Mouse (Mus musculus): ENCODE data around the gene Smdt1. TPM values are rescaled to one million over a fixed set of nuclear protein-coding genes. Genes with fewer than 3 reads are reported as not detected.

The Smdt1 gene
- 319 and 325 TPM in 2 replicates for polyA plus RNA-seq (2015; fragmentation: Nextera tagmentation; extraction: Ambion mirVana)

- Histone ChIP-seq H3K9ac (replicated peaks; ENCODE audit: low read length) (peak within 1 kb of the TSS; percentile 80), H3K27me3 (ENCODE audit: insufficient read depth, low read length) (no peaks in the 10 kb centered on the region), H3K4me1 (ENCODE audit: insufficient read depth, low read length) (peaks cover 33% of the 10 kb centered on the region), H3K27ac (ENCODE audit: low read length) (peak within 1 kb of the TSS; percentile 47; the same call in 1 of the 2 replicates), H3K36me3 (ENCODE audit: insufficient read depth, low read length) (peaks cover 26% of the 10 kb centered on the region), H3K9me3 (ENCODE audit: low read length) (no peaks in the 10 kb centered on the region), H3K4me2 (replicated peaks; ENCODE audit: low read depth, low read length) (peak within 1 kb of the TSS; percentile 73), H3K4me3 (ENCODE audit: low read length) (peak within 1 kb of the TSS; percentile 61)
- under 1% methylated on average over 41 of the region's 41 CpGs for WGBS
- peak; percentile 85 for ATAC-seq (ENCODE audit: low FRiP score, low TSS enrichment)
Observed at GRCm38 (mm10) chr15:82338593-82339112, at the start of gene Smdt1, which contains the start of the genes Naga and Pheta2. Smdt1 (plus strand) TSS chr15:82338959. Naga (minus strand) TSS chr15:82338925. Pheta2 (plus strand) TSS chr15:82338942.

GRCm38 (mm10) chr15:82290252-82290651 is 48.5 kb upstream of the Smdt1 start:
- H3K36me3 ChIP-seq (ENCODE audit: insufficient read depth, low read length) = no peaks in the 10 kb centered on the region
- no peak for ATAC-seq (ENCODE audit: low FRiP score, low TSS enrichment)
- peaks cover 17% of the 10 kb centered on the region for H3K4me1 ChIP-seq (ENCODE audit: insufficient read depth, low read length)
- H3K4me3 ChIP-seq (ENCODE audit: low read length) = no peak overlapping the region
- no peak overlapping the region for H3K4me2 ChIP-seq (replicated peaks; ENCODE audit: low read depth, low read length)
- no peaks in the 10 kb centered on the region for H3K27me3 ChIP-seq (ENCODE audit: insufficient read depth, low read length)
- H3K27ac ChIP-seq (ENCODE audit: low read length) = no peak overlapping the region
- H3K9ac ChIP-seq (replicated peaks; ENCODE audit: low read length) = no peak overlapping the region
- 70% methylated on average over 7 of the region's 7 CpGs for WGBS
- no peaks in the 10 kb centered on the region for H3K9me3 ChIP-seq (ENCODE audit: low read length)

GRCm38 (mm10) chr15:82292851-82293250 is 45.9 kb upstream of the Smdt1 start:
- H3K4me2 ChIP-seq (replicated peaks; ENCODE audit: low read depth, low read length) = peak overlapping the region; percentile 38
- ATAC-seq (ENCODE audit: low FRiP score, low TSS enrichment) = peak; percentile 25

GRCm38 (mm10) chr15:82293271-82293711 is 45.5 kb upstream of the Smdt1 start:
- H3K4me3 ChIP-seq (ENCODE audit: low read length) = no peak overlapping the region
- no peak overlapping the region for H3K27ac ChIP-seq (ENCODE audit: low read length)

More at GRCm38 (mm10) chr15:82292851-82293250, 45.9 kb upstream of the Smdt1 start:
- no peaks in the 10 kb centered on the region for H3K27me3 ChIP-seq (ENCODE audit: insufficient read depth, low read length)
- no peak overlapping the region for H3K4me3 ChIP-seq (ENCODE audit: low read length)
- 19% methylated on average over 5 of the region's 5 CpGs for WGBS
- H3K27ac ChIP-seq (ENCODE audit: low read length) = no peak overlapping the region
- no peaks in the 10 kb centered on the region for H3K9me3 ChIP-seq (ENCODE audit: low read length)
- H3K4me1 ChIP-seq (ENCODE audit: insufficient read depth, low read length) = peaks cover 17% of the 10 kb centered on the region
- H3K36me3 ChIP-seq (ENCODE audit: insufficient read depth, low read length) = no peaks in the 10 kb centered on the region
- no peak overlapping the region for H3K9ac ChIP-seq (replicated peaks; ENCODE audit: low read length)

GRCm38 (mm10) chr15:82294059-82294458 is 44.7 kb upstream of the Smdt1 start:
- H3K9me3 ChIP-seq (ENCODE audit: low read length) = no peaks in the 10 kb centered on the region
- H3K4me3 ChIP-seq (ENCODE audit: low read length) = no peak overlapping the region
- H3K27ac ChIP-seq (ENCODE audit: low read length) = no peak overlapping the region
- WGBS = 46% methylated on average over 8 of the region's 8 CpGs
- peaks cover 17% of the 10 kb centered on the region for H3K4me1 ChIP-seq (ENCODE audit: insufficient read depth, low read length)
- H3K4me2 ChIP-seq (replicated peaks; ENCODE audit: low read depth, low read length) = no peak overlapping the region
- no peaks in the 10 kb centered on the region for H3K27me3 ChIP-seq (ENCODE audit: insufficient read depth, low read length)
- ATAC-seq (ENCODE audit: low FRiP score, low TSS enrichment) = no peak
- 0 out of 2 replicates have a peak overlapping the region, but pooled peaks have one; percentile 23 for H3K9ac ChIP-seq (replicated peaks; ENCODE audit: low read length)
- no peaks in the 10 kb centered on the region for H3K36me3 ChIP-seq (ENCODE audit: insufficient read depth, low read length)

More at GRCm38 (mm10) chr15:82293271-82293711, 45.5 kb upstream of the Smdt1 start:
- H3K36me3 ChIP-seq (ENCODE audit: insufficient read depth, low read length) = no peaks in the 10 kb centered on the region
- H3K4me2 ChIP-seq (replicated peaks; ENCODE audit: low read depth, low read length) = peak overlapping the region; percentile 38
- H3K4me1 ChIP-seq (ENCODE audit: insufficient read depth, low read length) = peaks cover 17% of the 10 kb centered on the region
- H3K27me3 ChIP-seq (ENCODE audit: insufficient read depth, low read length) = no peaks in the 10 kb centered on the region
- no peak overlapping the region for H3K9ac ChIP-seq (replicated peaks; ENCODE audit: low read length)
- H3K9me3 ChIP-seq (ENCODE audit: low read length) = no peaks in the 10 kb centered on the region
- ATAC-seq (ENCODE audit: low FRiP score, low TSS enrichment) = peak; percentile 84
- 5% methylated on average over 7 of the region's 7 CpGs for WGBS

GRCm38 (mm10) chr15:82298764-82299561 is 39.8 kb upstream of the Smdt1 start, which contains the start of gene Wbp2nl:
Wbp2nl (plus strand) TSS chr15:82298954.
- ATAC-seq (ENCODE audit: low FRiP score, low TSS enrichment) = no peak
- Histone ChIP-seq H3K27ac (ENCODE audit: low read length) (no peak within 1 kb of the TSS), H3K4me2 (replicated peaks; ENCODE audit: low read depth, low read length) (peak within 1 kb of the TSS; percentile 34; the same call in 1 of the 2 replicates), H3K36me3 (ENCODE audit: insufficient read depth, low read length) (no peaks in the 10 kb centered on the region), H3K4me1 (ENCODE audit: insufficient read depth, low read length) (peaks cover 4% of the 10 kb centered on the region; the same call in 1 of the 2 replicates), H3K27me3 (ENCODE audit: insufficient read depth, low read length) (no peaks in the 10 kb centered on the region), H3K4me3 (ENCODE audit: low read length) (0 out of 2 replicates have a peak within 1 kb of the TSS, but pooled peaks have one; percentile 5), H3K9ac (replicated peaks; ENCODE audit: low read length) (no peak within 1 kb of the TSS), H3K9me3 (ENCODE audit: low read length) (no peaks in the 10 kb centered on the region)
- 56% methylated on average over 39 of the region's 39 CpGs for WGBS

GRCm38 (mm10) chr15:82307107-82307506 is 31.7 kb upstream of the Smdt1 start:
- 76% methylated on average over 3 of the region's 3 CpGs for WGBS
- no peak for ATAC-seq (ENCODE audit: low FRiP score, low TSS enrichment)

GRCm38 (mm10) chr15:82308416-82308815 is 30.3 kb upstream of the Smdt1 start:
- Histone ChIP-seq H3K9ac (replicated peaks; ENCODE audit: low read length) (no peak overlapping the region), H3K4me2 (replicated peaks; ENCODE audit: low read depth, low read length) (no peak overlapping the region), H3K36me3 (ENCODE audit: insufficient read depth, low read length) (no peaks in the 10 kb centered on the region), H3K27me3 (ENCODE audit: insufficient read depth, low read length) (no peaks in the 10 kb centered on the region), H3K4me3 (ENCODE audit: low read length) (no peak overlapping the region), H3K9me3 (ENCODE audit: low read length) (no peaks in the 10 kb centered on the region), H3K4me1 (ENCODE audit: insufficient read depth, low read length) (no peaks in the 10 kb centered on the region), H3K27ac (ENCODE audit: low read length) (no peak overlapping the region)
- no peak for ATAC-seq (ENCODE audit: low FRiP score, low TSS enrichment)
- WGBS = 71% methylated on average over 3 of the region's 3 CpGs

More at GRCm38 (mm10) chr15:82307107-82307506, 31.7 kb upstream of the Smdt1 start:
- Histone ChIP-seq H3K4me1 (ENCODE audit: insufficient read depth, low read length) (no peaks in the 10 kb centered on the region), H3K9me3 (ENCODE audit: low read length) (no peaks in the 10 kb centered on the region), H3K4me2 (replicated peaks; ENCODE audit: low read depth, low read length) (no peak overlapping the region), H3K27ac (ENCODE audit: low read length) (no peak overlapping the region), H3K9ac (replicated peaks; ENCODE audit: low read length) (no peak overlapping the region), H3K27me3 (ENCODE audit: insufficient read depth, low read length) (no peaks in the 10 kb centered on the region), H3K36me3 (ENCODE audit: insufficient read depth, low read length) (no peaks in the 10 kb centered on the region), H3K4me3 (ENCODE audit: low read length) (no peak overlapping the region)

- ATAC-seq (ENCODE audit: low FRiP score, low TSS enrichment) = no peak
- H3K4me1 ChIP-seq (ENCODE audit: insufficient read depth, low read length) = peaks cover 10% of the 10 kb centered on the region; the same call in 1 of the 2 replicates
- 81% methylated on average over 6 of the region's 6 CpGs for WGBS
- no peaks in the 10 kb centered on the region for H3K36me3 ChIP-seq (ENCODE audit: insufficient read depth, low read length)
- H3K9ac ChIP-seq (replicated peaks; ENCODE audit: low read length) = no peak overlapping the region
- H3K9me3 ChIP-seq (ENCODE audit: low read length) = no peaks in the 10 kb centered on the region
- no peak overlapping the region for H3K4me3 ChIP-seq (ENCODE audit: low read length)
- no peak overlapping the region for H3K4me2 ChIP-seq (replicated peaks; ENCODE audit: low read depth, low read length)
- no peaks in the 10 kb centered on the region for H3K27me3 ChIP-seq (ENCODE audit: insufficient read depth, low read length)
- H3K27ac ChIP-seq (ENCODE audit: low read length) = no peak overlapping the region
Observed at GRCm38 (mm10) chr15:82317839-82318238, 20.9 kb upstream of the Smdt1 start.
